Mouse (Mus musculus) left cerebral cortex, postnatal 10 days (tissue): Measurements from ENCODE around the gene Adad1. TPM values are rescaled to one million over a fixed set of nuclear protein-coding genes. Genes with fewer than 3 reads are reported as not detected.

Source experiments
- DNase-seq, 2 experiments: peaks; one replicate each; pipeline ENCODE4 v3.0.0; 2021 to 2022; ENCODE audit warnings: low spot score in 2 of 2, mixed read lengths in 1 of 2; ENCODE audit errors: extremely low spot score in 1 of 2
- intact Hi-C: fragments of 180-260 bp; cut with DNase I; formaldehyde crosslinking; loops from one replicate; pipeline ENCODE4 v1.15.1; 2025
- total RNA-seq, 2 experiments: library from RNA; stranded (reverse); gene quantifications; 2 replicates each; pipeline ENCODE4 v1.2.3; 2021

Adad1 gene
- not detected for total RNA-seq

DNA sequence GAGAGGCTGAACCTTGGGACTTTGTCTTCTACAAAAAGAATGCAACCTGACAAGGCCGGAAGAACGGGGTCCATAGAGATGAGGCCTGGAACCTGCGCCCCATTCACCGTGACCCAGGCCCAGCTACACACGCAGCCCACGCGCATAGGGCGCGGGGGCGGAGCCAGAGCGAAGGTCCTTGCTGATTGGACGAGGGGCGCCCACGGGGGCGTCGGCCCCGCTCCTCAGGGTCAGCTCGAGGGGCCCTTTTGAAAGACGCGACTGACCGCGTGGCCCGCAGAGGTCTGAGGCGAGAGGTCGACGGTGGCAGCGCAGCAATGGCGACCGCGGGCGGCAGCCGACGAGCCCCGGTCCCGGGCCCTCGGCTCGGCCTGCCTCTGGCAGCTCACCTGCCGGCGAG lies at the start of gene Adad1:
Gene Adad1, plus strand, starts transcription at position 122 of the 400 bp plus-strand sequence.
- DNase-seq = peak in 1 of 2 experiments; percentile 22
- intact Hi-C loops = loop anchor here (5.0 kb wide), 1 partner anchor 139 kb away; no protein-coding TSS in a partner anchor

DNA sequence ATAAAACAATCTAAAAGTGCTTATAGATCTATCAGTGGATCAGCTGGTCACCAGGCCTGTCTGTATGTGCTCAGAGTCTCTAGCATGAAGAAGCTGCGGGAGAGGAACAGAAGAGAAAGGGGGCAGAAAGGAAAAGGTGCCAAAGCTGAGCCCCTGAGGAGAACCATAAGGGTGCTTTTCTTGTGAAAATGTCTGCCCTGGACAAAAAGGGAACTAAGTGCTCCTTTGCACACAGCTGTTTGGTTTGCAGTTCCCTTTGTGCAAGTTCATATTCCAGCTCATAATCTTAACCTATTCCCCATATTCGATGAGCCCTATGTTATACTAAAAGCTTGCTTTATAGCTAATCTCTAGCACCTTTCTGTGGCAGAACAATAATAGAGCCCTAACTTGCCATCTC lies 25.3 kb upstream of the Adad1 start:
- no peak for DNase-seq
- intact Hi-C loops = no loop called here

DNA sequence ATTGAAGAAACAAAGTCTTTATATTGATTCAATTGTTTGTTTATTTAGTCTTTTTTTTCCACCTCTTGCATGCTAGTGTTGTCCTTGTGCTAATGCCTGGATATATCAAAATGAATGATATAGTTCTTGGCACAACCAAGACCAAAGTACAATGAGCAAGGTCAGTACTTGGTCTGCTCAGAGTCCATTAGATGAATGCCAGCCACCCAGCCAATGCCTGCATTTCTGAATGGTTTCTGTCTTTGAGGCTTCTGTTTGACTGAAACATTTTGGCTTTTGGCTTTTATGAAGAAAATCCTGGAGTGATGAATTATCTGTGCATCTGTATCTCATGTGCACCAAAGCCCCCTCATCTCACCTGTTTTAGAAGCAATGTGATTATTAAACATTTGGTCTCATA lies 23.5 kb upstream of the Adad1 start:
- DNase-seq = no peak
- intact Hi-C loops = no loop called here

DNA sequence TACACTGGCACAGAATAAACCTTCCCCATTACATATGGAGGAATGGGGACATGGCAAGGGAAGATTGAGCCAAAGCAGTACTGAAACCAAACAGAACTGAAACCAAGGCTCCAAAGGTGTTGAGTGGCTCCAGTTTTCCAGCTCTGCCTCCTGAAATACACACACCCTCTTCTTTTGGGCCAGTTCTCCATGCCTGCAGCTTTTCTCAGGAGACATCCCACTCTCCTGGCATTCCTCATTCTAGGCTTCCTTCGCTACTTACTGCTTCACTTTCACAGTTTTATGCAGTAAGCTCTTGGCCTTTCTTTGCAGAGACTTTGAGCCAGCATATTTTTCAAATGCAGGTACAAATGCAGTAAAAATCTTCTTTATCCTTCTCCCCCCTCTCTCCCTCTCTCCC lies 11.8 kb upstream of the Adad1 start:
- intact Hi-C loops = no loop called here
- no peak for DNase-seq

DNA sequence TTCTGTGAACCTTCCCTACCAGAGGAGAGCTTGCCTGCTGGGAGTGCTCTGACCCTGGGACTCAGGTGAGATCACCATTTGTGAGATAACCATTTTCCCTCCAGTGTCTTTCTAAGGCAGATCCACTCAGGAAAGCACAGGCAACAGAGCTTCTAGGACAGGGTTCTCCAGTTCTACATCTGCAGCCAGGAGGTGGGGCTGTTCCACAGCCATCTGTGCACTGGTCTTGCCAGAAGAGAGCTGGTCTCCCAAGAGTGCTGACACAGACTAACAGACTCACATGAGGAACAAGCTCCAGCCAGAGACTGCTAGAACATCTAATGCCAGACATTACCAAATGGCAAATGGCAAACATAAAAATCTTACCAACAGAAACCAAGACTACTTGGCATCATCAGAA lies 9.9 kb downstream of the Adad1 start:
- intact Hi-C loops = no loop called here
- DNase-seq = peak in 1 of 2 experiments; percentile 47

DNA sequence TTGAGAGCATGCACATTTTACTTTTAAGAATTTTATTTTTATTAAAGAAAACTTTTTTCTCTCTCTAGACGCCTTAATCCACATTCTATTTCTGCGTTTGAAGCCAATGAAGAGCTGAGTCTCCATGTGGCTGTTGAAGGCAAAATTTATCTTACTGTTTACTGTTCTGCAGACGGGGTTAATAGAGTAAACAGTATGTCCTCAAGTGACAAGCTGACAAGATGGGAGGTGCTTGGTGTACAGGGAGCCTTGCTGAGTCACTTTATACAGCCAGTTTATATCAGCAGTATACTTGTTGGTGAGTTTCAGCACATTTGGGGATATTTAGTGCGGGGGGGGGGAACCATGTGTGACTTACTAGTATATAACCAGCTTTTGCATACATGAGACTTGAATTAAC lies 21.5 kb downstream of the Adad1 start:
- intact Hi-C loops = no loop called here

DNA sequence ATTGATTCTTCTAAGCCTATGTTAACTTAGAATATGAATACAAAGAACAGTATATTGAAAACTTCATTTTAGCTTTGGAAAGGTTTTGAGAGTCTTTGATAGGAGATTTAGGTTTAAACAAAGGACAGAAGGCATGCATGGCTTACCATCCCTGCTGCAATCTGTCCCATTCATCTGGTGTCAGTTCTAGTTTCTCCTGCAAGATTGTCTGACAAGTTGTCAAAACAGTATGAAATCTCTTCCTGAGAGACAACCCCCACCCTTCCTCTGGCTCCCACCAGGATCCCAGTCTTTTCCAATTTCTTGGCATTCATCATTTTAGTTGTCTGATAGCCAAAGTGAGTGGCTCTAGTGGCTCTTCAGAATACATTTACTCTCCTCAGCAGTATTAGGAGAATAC lies 27.4 kb downstream of the Adad1 start:
- peak in 1 of 2 experiments; percentile 2 for DNase-seq
- intact Hi-C loops = no loop called here

More for the DNA sequence above, 21.5 kb downstream of the Adad1 start:
- DNase-seq = no peak

DNA sequence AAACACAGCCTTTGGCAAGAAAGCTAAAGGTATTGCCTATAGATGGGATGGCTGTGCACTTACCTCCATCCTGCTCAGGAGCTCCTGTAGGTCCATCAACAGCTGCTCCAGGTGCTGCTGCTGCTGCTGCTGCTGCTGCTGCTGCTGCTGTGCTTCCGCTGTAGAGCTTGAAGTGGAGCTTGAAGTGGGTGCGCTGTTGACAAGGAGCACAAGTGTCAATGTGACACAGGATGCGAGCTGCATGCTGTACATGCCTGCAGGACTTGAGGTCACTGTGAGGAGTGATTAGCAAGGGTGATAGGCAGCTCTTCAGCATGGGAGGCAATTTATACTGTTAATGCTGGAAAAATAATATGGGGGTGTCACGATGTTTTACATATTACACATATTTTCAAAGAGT lies 62.3 kb downstream of the Adad1 start, which contains the start of gene Il2:
Gene Il2, minus strand, starts transcription at position 305 of the 400 bp plus-strand sequence.
- intact Hi-C loops = no loop called here
- no peak for DNase-seq

DNA sequence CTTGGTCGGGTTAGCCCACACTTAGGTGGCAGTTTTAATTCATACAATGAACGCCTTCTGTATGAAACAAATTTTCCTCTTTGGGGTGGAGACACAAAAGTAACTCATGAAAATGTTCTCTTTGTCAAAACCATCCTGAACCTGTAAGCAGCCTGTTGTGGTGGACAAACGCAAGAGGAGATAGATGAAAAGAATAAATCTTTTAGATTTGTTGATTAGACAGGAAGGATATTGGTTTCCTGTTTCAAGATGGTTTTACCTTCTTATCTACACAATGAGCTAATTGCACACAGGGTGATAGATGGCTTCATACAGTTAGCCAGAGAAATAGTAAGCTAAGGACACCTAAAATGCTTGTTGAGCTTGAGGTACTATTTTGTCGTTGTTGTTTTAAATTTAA lies 62.8 kb downstream of the Adad1 start:
- DNase-seq = no peak
- intact Hi-C loops = no loop called here

DNA sequence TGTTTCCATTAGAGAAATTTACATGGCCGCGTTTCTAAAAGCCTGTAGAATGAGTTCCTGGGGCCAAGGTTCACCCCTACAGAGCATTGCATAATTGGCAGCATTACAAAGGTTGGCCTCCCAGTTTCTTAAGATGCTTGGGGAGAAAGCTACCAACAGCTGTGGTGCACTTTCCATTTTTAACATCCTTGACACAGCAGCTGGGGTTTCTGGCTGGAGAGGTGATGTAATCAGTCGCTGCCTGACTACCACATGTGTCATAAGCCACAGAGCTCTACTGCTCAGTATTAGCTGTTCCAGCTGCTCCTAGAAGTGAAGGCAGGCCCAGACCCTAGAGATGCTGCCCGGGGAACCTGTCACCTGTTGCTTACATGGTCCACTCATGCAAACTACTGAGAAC lies 64.9 kb downstream of the Adad1 start:
- intact Hi-C loops = no loop called here
- no peak for DNase-seq

DNA sequence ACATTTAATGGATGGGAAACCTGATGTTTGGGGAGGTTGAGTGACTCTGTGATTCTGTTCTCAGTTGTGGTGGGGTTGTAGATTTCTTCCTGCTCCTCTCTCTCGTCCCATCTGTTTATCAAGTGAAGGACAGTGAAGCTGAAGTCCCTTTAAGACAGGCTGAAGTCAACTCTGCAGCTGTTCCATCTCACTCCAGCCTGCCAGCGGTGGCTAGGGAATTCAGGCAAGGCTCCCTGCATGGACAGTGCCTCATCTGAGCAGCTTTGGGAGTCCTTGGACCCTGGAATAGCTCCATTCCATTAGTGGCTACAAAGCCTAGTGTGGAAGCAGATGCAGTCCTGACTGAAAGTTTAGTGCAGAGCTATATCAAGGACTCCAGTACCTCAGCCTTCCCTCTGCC lies 65.7 kb downstream of the Adad1 start:
- intact Hi-C loops = no loop called here
- no peak for DNase-seq

DNA sequence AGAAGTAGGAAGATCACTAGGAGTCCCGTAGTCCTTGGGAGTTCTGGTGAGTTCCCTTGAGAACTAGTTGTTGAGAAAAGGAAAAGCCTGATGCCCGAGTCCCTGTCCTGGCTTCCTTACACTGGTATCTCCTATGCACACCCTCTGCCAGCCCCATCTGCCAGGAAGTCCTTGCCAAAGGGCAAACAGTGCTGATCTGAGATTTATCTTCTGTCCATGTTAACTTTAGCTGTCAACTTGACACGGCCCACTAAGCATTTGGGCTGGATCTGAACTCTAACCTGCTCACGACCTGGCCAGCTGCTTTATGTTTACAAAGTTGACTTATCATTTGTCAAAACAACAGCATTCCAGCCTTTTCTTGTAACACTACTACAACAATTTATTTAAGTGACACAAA lies 73.9 kb downstream of the Adad1 start:
- intact Hi-C loops = no loop called here
- DNase-seq = no peak

DNA sequence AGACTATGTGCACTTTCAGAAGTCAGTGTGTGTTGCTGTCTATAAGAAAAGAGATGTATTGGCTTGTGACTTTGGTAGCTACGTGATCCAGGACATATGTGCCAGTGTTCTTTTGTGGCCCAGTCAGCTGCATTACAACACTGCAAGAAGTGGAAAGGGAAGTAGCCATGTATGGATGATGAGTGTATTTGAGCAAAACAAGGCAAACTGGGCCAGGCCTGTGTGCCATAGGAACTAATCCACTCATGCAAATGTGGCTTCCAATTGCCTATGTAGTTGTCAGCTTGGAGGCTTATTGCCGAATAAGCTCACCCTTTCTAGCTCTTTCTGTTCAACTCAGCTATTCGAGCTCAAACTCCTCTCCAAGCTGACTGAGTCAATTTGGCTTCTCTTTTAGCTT lies 75.9 kb downstream of the Adad1 start:
- intact Hi-C loops = no loop called here
- DNase-seq = no peak

DNA sequence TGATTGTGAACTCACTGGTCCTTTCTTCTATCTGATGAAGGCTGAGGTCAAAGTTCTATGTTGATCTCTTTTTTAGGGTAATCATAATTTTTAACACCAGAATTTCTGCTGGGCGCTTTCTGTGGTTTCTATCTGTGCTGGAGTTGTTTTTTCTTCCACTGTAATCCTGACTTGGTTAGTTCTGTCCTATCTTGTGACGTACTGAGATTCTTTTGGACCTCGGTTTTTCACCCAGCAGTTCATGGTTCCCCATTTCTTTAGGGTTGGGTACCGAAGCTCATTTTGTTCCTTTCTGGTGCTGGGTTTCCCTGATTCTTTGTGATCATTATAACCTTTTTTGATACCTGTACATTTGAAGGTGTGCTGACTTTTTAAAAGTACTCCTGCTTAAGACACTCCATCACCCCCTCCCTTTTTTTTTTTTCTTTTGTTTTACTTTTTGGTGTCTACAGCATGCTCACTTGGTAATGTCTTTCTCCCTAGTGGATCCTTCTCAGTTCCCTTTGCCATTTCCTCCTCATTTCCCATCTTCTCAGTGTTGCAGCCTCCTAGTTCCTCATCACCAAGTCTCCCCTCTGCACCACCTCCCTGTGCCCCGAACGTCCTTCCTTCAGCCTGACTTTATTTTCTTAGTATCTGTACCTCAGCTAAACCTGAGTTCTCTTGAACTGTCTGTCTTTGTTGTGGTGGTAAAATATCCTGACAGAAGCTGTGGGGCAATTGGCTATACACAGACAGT lies 77.0 kb downstream of the Adad1 start:
- no peak for DNase-seq
- intact Hi-C loops = no loop called here

DNA sequence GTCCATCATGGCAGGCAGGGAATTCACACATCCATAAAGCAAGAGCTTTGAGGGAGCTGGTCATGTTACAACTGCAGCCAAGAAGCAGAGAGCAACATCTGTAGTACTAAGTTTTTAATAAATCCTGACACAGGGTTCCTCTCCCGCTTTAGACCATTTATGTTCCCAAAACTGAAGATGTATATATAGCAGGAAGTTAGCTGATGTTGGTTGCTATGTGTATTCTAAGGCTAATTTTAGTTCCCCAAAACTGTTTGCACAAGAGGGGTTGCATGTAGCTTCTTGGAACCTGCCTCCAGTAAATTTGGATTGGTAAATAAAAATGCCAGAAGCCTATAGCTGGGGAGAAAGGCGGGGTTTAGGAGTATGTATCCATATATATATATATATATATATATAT lies 78.5 kb downstream of the Adad1 start:
- intact Hi-C loops = no loop called here
- no peak for DNase-seq

DNA sequence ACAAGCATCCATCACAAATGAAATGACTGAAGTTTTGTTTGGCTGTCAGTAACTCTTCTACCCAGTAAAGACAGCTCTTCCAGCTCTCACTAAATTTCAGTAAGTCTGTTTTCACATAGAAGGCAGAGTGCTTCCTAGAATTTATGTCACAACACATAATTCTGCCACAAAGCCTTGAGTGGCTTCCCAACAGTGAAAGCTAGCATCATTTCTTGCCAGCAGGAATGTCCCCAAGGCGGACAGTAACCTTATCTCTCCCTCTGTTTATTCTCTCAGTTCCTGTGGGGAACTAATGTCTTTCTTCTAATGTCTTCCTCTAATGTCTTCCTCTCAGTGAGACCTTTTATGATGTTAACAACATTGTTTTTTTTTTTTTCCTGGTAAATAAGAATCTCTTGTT lies 81.7 kb downstream of the Adad1 start:
- no peak for DNase-seq
- intact Hi-C loops = no loop called here

DNA sequence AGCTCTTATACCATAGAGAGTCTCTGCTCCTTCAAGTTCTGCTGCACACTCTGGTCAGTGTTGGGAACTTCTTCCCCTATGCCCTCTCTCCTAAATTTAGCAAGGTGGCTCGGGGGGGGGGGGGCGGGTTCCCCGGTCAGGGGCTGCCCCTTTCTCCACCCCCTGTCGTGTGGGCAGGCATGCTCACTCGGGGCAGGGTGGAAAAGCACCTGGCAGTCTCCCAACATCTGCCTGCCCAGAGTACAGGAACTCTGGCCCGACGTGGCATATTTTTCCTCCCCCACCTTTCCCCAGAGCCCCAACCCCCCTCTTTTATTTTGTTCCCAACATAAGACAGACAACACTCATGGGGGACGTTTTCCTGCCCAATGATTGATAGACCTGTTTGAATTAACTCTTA lies 83.1 kb downstream of the Adad1 start:
- peak in 1 of 2 experiments; percentile 41 for DNase-seq
- intact Hi-C loops = no loop called here

DNA sequence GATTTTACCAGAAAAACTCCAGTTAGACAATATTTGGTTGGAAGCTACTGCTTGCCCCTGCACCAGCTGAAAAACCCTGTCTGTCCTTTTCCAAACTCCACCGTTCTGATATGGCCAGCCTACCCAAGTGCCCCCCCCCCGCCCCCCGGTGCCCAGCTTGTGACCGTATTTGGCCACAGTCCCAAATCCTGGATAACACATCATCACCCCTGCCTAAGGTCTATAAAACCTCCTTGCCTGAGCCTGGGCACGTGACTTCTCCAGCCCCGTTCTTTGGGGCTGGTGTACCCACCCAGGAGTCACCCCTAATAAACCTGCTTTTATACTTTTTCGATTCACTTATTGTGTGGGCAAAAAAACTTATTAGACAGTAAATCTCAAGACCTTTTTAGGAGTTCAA lies 83.5 kb downstream of the Adad1 start:
- intact Hi-C loops = no loop called here
- no peak for DNase-seq

DNA sequence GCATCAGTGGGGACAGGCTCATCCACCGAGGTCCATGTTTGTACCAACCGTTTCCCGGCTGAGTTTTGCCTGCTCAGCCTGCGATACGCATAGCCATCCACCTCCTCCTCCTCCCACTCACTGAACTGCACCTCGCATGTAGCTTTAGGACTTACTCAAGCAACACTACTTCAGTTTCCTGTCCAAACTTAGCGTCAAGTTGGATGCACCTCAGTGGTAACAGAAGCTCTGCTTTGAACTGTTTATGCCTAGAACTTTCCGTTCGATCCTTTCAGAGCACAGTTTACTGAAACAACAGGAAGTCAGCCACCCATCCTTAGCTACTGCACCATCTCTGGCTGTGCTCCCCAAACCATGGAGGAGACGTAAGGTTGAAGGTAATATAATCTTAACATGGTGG lies 88.9 kb downstream of the Adad1 start:
- DNase-seq = no peak
- intact Hi-C loops = no loop called here

DNA sequence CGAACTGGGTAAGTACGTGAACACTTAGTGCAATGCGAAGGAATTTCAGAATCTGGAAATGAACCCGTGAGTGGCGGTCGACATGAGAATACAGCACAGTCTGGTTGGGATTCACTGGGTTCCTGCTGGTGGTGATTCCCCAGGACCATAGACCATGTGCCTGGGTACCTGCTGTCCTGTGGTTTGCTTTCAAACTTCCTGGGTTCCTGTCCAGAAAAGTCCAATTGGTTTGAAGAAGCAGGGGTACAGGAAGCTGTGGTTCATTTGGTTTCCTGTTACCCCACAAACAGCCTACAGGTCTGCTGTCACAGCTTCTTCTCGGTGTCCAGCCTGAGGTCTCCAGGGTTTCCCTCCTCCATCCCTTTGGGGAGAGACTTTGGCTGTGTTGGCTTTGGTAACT lies 89.7 kb downstream of the Adad1 start:
- intact Hi-C loops = no loop called here
- DNase-seq = no peak

DNA sequence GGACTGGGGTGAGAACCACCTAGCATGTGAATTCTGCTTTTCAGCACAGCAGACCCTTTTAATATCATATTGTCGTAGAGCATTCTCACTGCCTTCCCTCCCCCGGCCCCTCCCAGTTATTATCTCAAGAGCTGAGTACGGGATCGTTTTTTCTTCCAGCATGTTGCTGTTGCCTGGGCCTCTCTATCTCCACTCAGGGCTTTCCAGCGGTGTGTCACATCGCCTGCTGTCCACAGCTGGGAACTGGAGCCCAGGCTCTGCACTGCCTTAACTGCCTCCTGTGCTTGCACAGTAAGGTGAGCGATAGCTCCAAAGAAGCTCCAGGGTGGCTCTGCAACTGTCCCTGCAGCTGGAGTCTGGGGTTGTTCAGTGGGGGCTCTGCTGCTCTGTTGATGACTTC lies 91.1 kb downstream of the Adad1 start:
- intact Hi-C loops = no loop called here
- no peak for DNase-seq
